22 mouse cellular contexts compared by ENCODE assay signal in genomic region chr5:99983452-99984061, GRCm38 (mm10). TPM values are rescaled to one million over a fixed set of nuclear protein-coding genes. Genes with fewer than 3 reads are reported as not detected.
A peak's percentile ranks its signal among the peaks of the same experiment; 100 is the strongest.
DNase-seq lines count a peak whose midpoint lies in the region; ATAC-seq and TF ChIP-seq lines count a peak whose summit lies in the region.
"Had no signal": no experiment of that assay in that cellular context is flagged by ENCODE, and none has a peak within 500 bp of the region (broad histone marks: within the 10 kb centered on the region; RNA-seq: fewer than 3 reads in every experiment).

No protein-coding gene starts in this region.

- ATAC-seq in intestine, embryonic 14.5 days (replicated peaks; ENCODE audit: low FRiP score, low TSS enrichment, low read depth): no peak
- ATAC-seq in intestine, embryonic 15.5 days: no peak
- ATAC-seq: forebrain, postnatal 0 days; intestine, embryonic 16.5 days; midbrain, embryonic 16.5 days had no signal

- no peaks in the 10 kb centered on the region for H3K36me3 ChIP-seq in intestine, embryonic 14.5 days (ENCODE audit: control insufficient read depth, insufficient read depth, low read length)
- no peaks in the 10 kb centered on the region for H3K36me3 ChIP-seq in intestine, embryonic 15.5 days
- H3K36me3 ChIP-seq in spleen, adult 2 months (ENCODE audit: control insufficient read depth, insufficient read depth, low read length): no peaks in the 10 kb centered on the region
- no peaks in the 10 kb centered on the region for H3K36me3 ChIP-seq in macrophage (ENCODE audit: inconsistent target)
- H3K36me3 ChIP-seq: embryonic facial prominence, embryonic 15.5 days; kidney, embryonic 15.5 days had no signal

- H3K79me2 ChIP-seq in macrophage (ENCODE audit: inconsistent target): no peaks in the 10 kb centered on the region

- peaks cover 5% of the 10 kb centered on the region; the same call in 1 of the 2 replicates for H3K4me1 ChIP-seq in intestine, embryonic 14.5 days (replicated peaks; ENCODE audit: control insufficient read depth, insufficient read depth, low read length)
- no peaks in the 10 kb centered on the region for H3K4me1 ChIP-seq in intestine, embryonic 15.5 days (replicated peaks)
- peaks cover 5% of the 10 kb centered on the region; the same call in 1 of the 2 replicates for H3K4me1 ChIP-seq in spleen, adult 2 months (ENCODE audit: control insufficient read depth, insufficient read depth, insufficient read length)
- H3K4me1 ChIP-seq: embryonic facial prominence, embryonic 15.5 days; limb, embryonic 13.5 days had no signal

- no peak overlapping the region for H3K4me2 ChIP-seq in intestine, embryonic 14.5 days (ENCODE audit: low read length)
- no peak overlapping the region for H3K4me2 ChIP-seq in intestine, embryonic 15.5 days (replicated peaks)
- H3K4me2 ChIP-seq: embryonic facial prominence, embryonic 15.5 days; hindbrain, embryonic 14.5 days; kidney, embryonic 15.5 days; limb, embryonic 13.5 days; lung, embryonic 14.5 days had no signal

- 88% methylated on average over 9 of the region's 9 CpGs for WGBS in intestine, embryonic 14.5 days
- 88% methylated on average over 9 of the region's 9 CpGs for WGBS in intestine, embryonic 15.5 days
- WGBS in spleen, adult 2 months: 65% methylated on average over 9 of the region's 9 CpGs
- WGBS in macrophage (ENCODE audit: missing documents): 30% methylated on average over 9 of the region's 9 CpGs

- peak; percentile 33 for DNase-seq in intestine, embryonic 14.5 days (ENCODE audit: low spot score)
- DNase-seq in spleen, adult 2 months (ENCODE audit: low read depth in 1 of 2, low spot score in 2 of 2): no peak
- DNase-seq in spleen, postnatal 10 days (ENCODE audit: low spot score in 2 of 2): no peak
- no peak for DNase-seq in layer of hippocampus, postnatal 10 days (ENCODE audit: low spot score in 2 of 2)
- no peak for DNase-seq in yolk sac, embryonic 10.5 days (ENCODE audit: low spot score)
- no peak for DNase-seq in cerebellum, adult 11-12 months
- DNase-seq: cerebellum, postnatal 25 days; forebrain, postnatal 0 days; heart, postnatal 36 days; layer of hippocampus, postnatal 36 days; lung, embryonic 14.5 days; right cerebral cortex, adult 18-20 months; thymus, postnatal 4 days had no signal

- H3K27me3 ChIP-seq in intestine, embryonic 14.5 days (replicated peaks; ENCODE audit: control insufficient read depth, insufficient read depth, low read length): no peaks in the 10 kb centered on the region
- H3K27me3 ChIP-seq in intestine, embryonic 15.5 days (replicated peaks): no peaks in the 10 kb centered on the region
- no peaks in the 10 kb centered on the region for H3K27me3 ChIP-seq in spleen, adult 2 months (ENCODE audit: control insufficient read depth, insufficient read depth, low read length)
- H3K27me3 ChIP-seq: embryonic facial prominence, embryonic 15.5 days; kidney, embryonic 15.5 days; limb, embryonic 13.5 days; megakaryocyte, embryonic 14.5 days had no signal

- H3K9ac ChIP-seq in intestine, embryonic 14.5 days (ENCODE audit: low read length): no peak overlapping the region
- H3K9ac ChIP-seq in intestine, embryonic 15.5 days: no peak overlapping the region
- H3K9ac ChIP-seq: embryonic facial prominence, embryonic 15.5 days; forebrain, postnatal 0 days; hindbrain, embryonic 14.5 days; kidney, embryonic 15.5 days; limb, embryonic 13.5 days; lung, embryonic 14.5 days had no signal

- TF ChIP-seq POLR2A in spleen, adult 2 months (IDR thresholded peaks at IDR 0.05; ENCODE audit: low read depth, low read length): no peak

- H3K4me3 ChIP-seq in intestine, embryonic 14.5 days (ENCODE audit: low read depth, low read length): no peak overlapping the region
- H3K4me3 ChIP-seq in intestine, embryonic 15.5 days (replicated peaks): no peak overlapping the region
- H3K4me3 ChIP-seq in spleen, adult 2 months (ENCODE audit: extremely low read depth, insufficient read depth, insufficient read length): no peak overlapping the region
- peak overlapping the region; percentile 8; the same call in 1 of the 2 replicates for H3K4me3 ChIP-seq in macrophage (ENCODE audit: inconsistent target)
- H3K4me3 ChIP-seq: embryonic facial prominence, embryonic 15.5 days; kidney, embryonic 15.5 days; limb, embryonic 13.5 days; megakaryocyte, embryonic 14.5 days had no signal

- H3K27ac ChIP-seq in intestine, embryonic 14.5 days (ENCODE audit: low read depth): no peak overlapping the region
- H3K27ac ChIP-seq in intestine, embryonic 15.5 days: no peak overlapping the region
- peak overlapping the region; percentile 5; the same call in 1 of the 2 replicates for H3K27ac ChIP-seq in spleen, adult 2 months (ENCODE audit: insufficient read depth, low read length)
- H3K27ac ChIP-seq in macrophage: peak overlapping the region; percentile 39
- H3K27ac ChIP-seq: embryonic facial prominence, embryonic 15.5 days; hindbrain, embryonic 14.5 days; kidney, embryonic 15.5 days; limb, embryonic 13.5 days had no signal

- no peak for TF ChIP-seq CTCF in spleen, adult 2 months (IDR thresholded peaks at IDR 0.05; ENCODE audit: extremely low read depth, insufficient read depth, insufficient read length, insufficient replicate concordance)

- no peaks in the 10 kb centered on the region for H3K9me3 ChIP-seq in intestine, embryonic 14.5 days (ENCODE audit: control insufficient read depth, low read length)
- H3K9me3 ChIP-seq in intestine, embryonic 15.5 days: no peaks in the 10 kb centered on the region
- H3K9me3 ChIP-seq: embryonic facial prominence, embryonic 15.5 days; kidney, embryonic 15.5 days had no signal

RNA-seq across cellular contexts. Expression of gene 4930524J08Rik, which starts 4.7 kb away (rescaled TPM):
- 1.6 and 3.2 TPM in 2 replicates for polyA plus RNA-seq in intestine, embryonic 14.5 days (2014; fragmentation: Nextera tagmentation; extraction: Ambion mirVana)
- polyA plus RNA-seq in intestine, embryonic 15.5 days (2015; fragmentation: Nextera tagmentation; extraction: Ambion mirVana): 0.93 and 1.1 TPM in 2 replicates
- 2.2 and 2.4 TPM in 2 replicates for polyA plus RNA-seq in spleen, adult 2 months (2012; rRNA removed)
- 1 to 10 TPM in 14 of 26 experiments, not detected in 12; 1.6 to 6.8 (median 2.5) TPM for total RNA-seq in macrophage (2018; cell fraction: chromatin; rRNA removed)
- 1 to 10 TPM in 13 of 26 experiments, under 1 TPM in 13; 0.27 to 2.1 (median 0.99) TPM for total RNA-seq in macrophage (2018; cell fraction: cytosol; rRNA removed)
- 10 to 100 TPM in 1 of 26 experiments, 1 to 10 TPM in 21, not detected in 4; 1.4 to 10.5 (median 2.2) TPM for total RNA-seq in macrophage (2018; cell fraction: nucleus; rRNA removed)
- 0.43 to 2.0 TPM (median 0.88 TPM) in 3 replicates for polyA plus RNA-seq in macrophage (2018)
- 1 to 10 TPM; 2.0 to 2.3 TPM for total RNA-seq in layer of hippocampus, postnatal 10 days (2021)

RNA-seq across cellular contexts. Expression of gene Hnrnpd, which starts 4.8 kb away (rescaled TPM):
- polyA plus RNA-seq in intestine, embryonic 14.5 days (2014; fragmentation: Nextera tagmentation; extraction: Ambion mirVana): 142 and 148 TPM in 2 replicates
- 161 and 174 TPM in 2 replicates for polyA plus RNA-seq in intestine, embryonic 15.5 days (2015; fragmentation: Nextera tagmentation; extraction: Ambion mirVana)
- 78.3 and 91.9 TPM in 2 replicates for polyA plus RNA-seq in spleen, adult 2 months (2012; rRNA removed)
- 100 to 1,000 TPM; 119 to 354 (median 201) TPM for total RNA-seq in macrophage (2018; cell fraction: chromatin; rRNA removed)
- 100 to 1,000 TPM; 115 to 167 (median 134) TPM for total RNA-seq in macrophage (2018; cell fraction: cytosol; rRNA removed)
- 100 to 1,000 TPM; 112 to 271 (median 159) TPM for total RNA-seq in macrophage (2018; cell fraction: nucleus; rRNA removed)
- 128 to 349 TPM (median 265 TPM) in 3 replicates for polyA plus RNA-seq in macrophage (2018)
- 100 to 1,000 TPM; 279 to 297 TPM for total RNA-seq in layer of hippocampus, postnatal 10 days (2021)

RNA-seq across cellular contexts. Expression of gene Hnrnpdl, which starts 55.9 kb away (rescaled TPM):
- polyA plus RNA-seq in intestine, embryonic 14.5 days (2014; fragmentation: Nextera tagmentation; extraction: Ambion mirVana): 171 and 192 TPM in 2 replicates
- polyA plus RNA-seq in intestine, embryonic 15.5 days (2015; fragmentation: Nextera tagmentation; extraction: Ambion mirVana): 128 and 132 TPM in 2 replicates
- 67.7 and 74.8 TPM in 2 replicates for polyA plus RNA-seq in spleen, adult 2 months (2012; rRNA removed)
- total RNA-seq in macrophage (2018; cell fraction: chromatin; rRNA removed): 100 to 1,000 TPM; 293 to 632 (median 497) TPM
- total RNA-seq in macrophage (2018; cell fraction: cytosol; rRNA removed): 100 to 1,000 TPM in 1 of 26 experiments, 10 to 100 TPM in 25; 37.4 to 104 (median 54.9) TPM
- total RNA-seq in macrophage (2018; cell fraction: nucleus; rRNA removed): 100 to 1,000 TPM; 202 to 451 (median 269) TPM
- polyA plus RNA-seq in macrophage (2018): 82.5 to 143 TPM (median 94.5 TPM) in 3 replicates
- total RNA-seq in layer of hippocampus, postnatal 10 days (2021): 100 to 1,000 TPM; 200 to 236 TPM

RNA-seq across cellular contexts. Expression of gene Enoph1, which starts 56.2 kb away (rescaled TPM):
- 49.8 and 51.7 TPM in 2 replicates for polyA plus RNA-seq in intestine, embryonic 14.5 days (2014; fragmentation: Nextera tagmentation; extraction: Ambion mirVana)
- 49.2 and 49.8 TPM in 2 replicates for polyA plus RNA-seq in intestine, embryonic 15.5 days (2015; fragmentation: Nextera tagmentation; extraction: Ambion mirVana)
- 20.6 and 24.6 TPM in 2 replicates for polyA plus RNA-seq in spleen, adult 2 months (2012; rRNA removed)
- 10 to 100 TPM in 20 of 26 experiments, 1 to 10 TPM in 6; 5.4 to 31.6 (median 18.5) TPM for total RNA-seq in macrophage (2018; cell fraction: chromatin; rRNA removed)
- 10 to 100 TPM; 12.5 to 18.9 (median 15.6) TPM for total RNA-seq in macrophage (2018; cell fraction: cytosol; rRNA removed)
- 10 to 100 TPM in 17 of 26 experiments, 1 to 10 TPM in 9; 6.2 to 31.5 (median 14.1) TPM for total RNA-seq in macrophage (2018; cell fraction: nucleus; rRNA removed)
- polyA plus RNA-seq in macrophage (2018): 16.4 to 24.9 TPM (median 18.8 TPM) in 3 replicates
- total RNA-seq in layer of hippocampus, postnatal 10 days (2021): 10 to 100 TPM; 54.4 to 58.7 TPM

Comparison
In these comparisons a context has a peak if more than half of its experiments do, and no peak if none do; other contexts are left out.
1. H3K27ac ChIP-seq: peak in spleen, adult 2 months (single experiment) and macrophage (single experiment); none in intestine, embryonic 14.5 days (single experiment) and intestine, embryonic 15.5 days (single experiment).